Mouse (Mus musculus) heart, postnatal 0 days (tissue): Measurements from ENCODE around the gene Coa6. TPM values are rescaled to one million over a fixed set of nuclear protein-coding genes. Genes with fewer than 3 reads are reported as not detected.

Experiments
- ATAC-seq: fragments of 200-750 bp; cut with Nextera tagmentation; 2 replicates; pipeline ENCODE4 v1.8.0; 2017; ENCODE audit warnings: low read depth, moderate number of reproducible peaks, moderate library complexity; ENCODE audit not compliant: insufficient read depth
- DNase-seq: peaks from one replicate; pipeline ENCODE4 v3.0.0-alpha.2; 2016; ENCODE audit warnings: low spot score
- H3K27ac ChIP-seq: fragments of 300-500 bp; sonication (generic); 2 replicates; pipeline ENCODE4 v1.5.1; 2014; ENCODE audit warnings: low read depth, mild to moderate bottlenecking
- H3K27me3 ChIP-seq: fragments of 300-500 bp; sonication (generic); 2 replicates; pipeline ENCODE4 v1.6.1; 2014; ENCODE audit warnings: low read length, mixed read lengths; ENCODE audit not compliant: control insufficient read depth, insufficient read depth
- H3K36me3 ChIP-seq: fragments of 300-500 bp; sonication (generic); replicated peaks from 2 replicates; pipeline ENCODE4 v1.6.1; 2014; ENCODE audit warnings: low read length, mixed read lengths; ENCODE audit not compliant: control insufficient read depth, insufficient read depth
- H3K4me1 ChIP-seq: fragments of 300-500 bp; sonication (generic); 2 replicates; pipeline ENCODE4 v1.6.1; 2014; ENCODE audit warnings: antibody characterized with exemption; ENCODE audit not compliant: control insufficient read depth, insufficient read depth
- H3K4me2 ChIP-seq: fragments of 300-500 bp; sonication (generic); 2 replicates; pipeline ENCODE4 v1.6.1; 2014; ENCODE audit warnings: low read depth, mild to moderate bottlenecking, low read length, moderate library complexity
- H3K4me3 ChIP-seq: fragments of 300-500 bp; sonication (generic); 2 replicates; pipeline ENCODE4 v1.5.1; 2014; ENCODE audit warnings: low read depth, low read length
- H3K9ac ChIP-seq: fragments of 300-500 bp; sonication (generic); replicated peaks from 2 replicates; pipeline ENCODE4 v1.6.1; 2014; ENCODE audit warnings: low read depth, low read length, mixed read lengths
- H3K9me3 ChIP-seq: fragments of 300-500 bp; sonication (generic); replicated peaks from 2 replicates; pipeline ENCODE4 v1.6.1; 2016; ENCODE audit warnings: low read length; ENCODE audit not compliant: control insufficient read depth
- CTCF ChIP-seq: IDR thresholded peaks from 2 replicates; pipeline ENCODE4 v1.5.1; 2016; ENCODE audit warnings: antibody characterized with exemption, control low read depth, low read depth
- EP300 ChIP-seq: IDR thresholded peaks from 2 replicates; pipeline ENCODE4 v1.6.1; 2016; ENCODE audit warnings: antibody characterized with exemption, low read depth
- WGBS: fragments of 180-500 bp; shearing (Covaris S2); extraction: QIAGEN DNeasy Blood & Tissue Kit; methylation state at CpG from one replicate; pipeline ENCODE4 v1.1.7; 2014; 5-methylcytosine and 5-hydroxymethylcytosine counted together
- polyA plus RNA-seq: library from polyadenylated mRNA; unstranded; fragments of >200 nt; fragmentation: Nextera tagmentation; extraction: Ambion mirVana; gene quantifications from 2 replicates; pipeline ENCODE4 v1.2.1, GENCODE M21; 2015
- total RNA-seq: library from RNA; depleted of rRNA; stranded (reverse); fragments of >200 nt; gene quantifications from 2 replicates; pipeline ENCODE4 v1.2.3, GENCODE M21; 2014; ENCODE audit warnings: low replicate concordance

Coa6 gene
- total and polyA plus RNA-seq, 2 experiments from 2014 or later = 29.8 to 69.8 TPM

DNA sequence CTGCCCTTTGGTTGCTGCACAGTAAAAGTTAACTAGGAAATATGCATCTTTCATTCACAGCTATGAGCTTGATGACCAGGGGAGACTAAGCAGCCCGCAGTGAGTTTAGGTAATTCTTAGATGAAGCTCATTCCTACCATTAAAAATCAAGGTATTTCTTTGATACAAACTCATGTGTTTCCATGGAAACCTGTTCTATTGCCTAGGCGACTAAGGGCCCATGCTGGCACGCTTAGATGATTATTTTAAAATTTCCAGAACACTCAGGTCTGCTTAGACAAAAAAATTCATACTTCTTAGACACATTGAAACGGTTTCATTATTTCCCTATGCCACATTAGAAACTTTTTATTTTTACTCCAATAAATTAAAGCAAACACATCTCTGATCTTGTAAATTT is 17.3 kb upstream of the Coa6 start:
- H3K27ac ChIP-seq = no peak overlapping the region
- WGBS = 67% methylated on average over 4 of the region's 4 CpGs
- H3K9ac ChIP-seq = no peak overlapping the region
- no peaks in the 10 kb centered on the region for H3K36me3 ChIP-seq
- DNase-seq (no peak), ATAC-seq (no peak)
- TF ChIP-seq EP300 (no peak), CTCF (no peak)
- no peaks in the 10 kb centered on the region for H3K4me1 ChIP-seq
- no peaks in the 10 kb centered on the region for H3K9me3 ChIP-seq
- H3K27me3 ChIP-seq = no peaks in the 10 kb centered on the region
- H3K4me3 ChIP-seq = no peak overlapping the region
- H3K4me2 ChIP-seq = no peak overlapping the region

DNA sequence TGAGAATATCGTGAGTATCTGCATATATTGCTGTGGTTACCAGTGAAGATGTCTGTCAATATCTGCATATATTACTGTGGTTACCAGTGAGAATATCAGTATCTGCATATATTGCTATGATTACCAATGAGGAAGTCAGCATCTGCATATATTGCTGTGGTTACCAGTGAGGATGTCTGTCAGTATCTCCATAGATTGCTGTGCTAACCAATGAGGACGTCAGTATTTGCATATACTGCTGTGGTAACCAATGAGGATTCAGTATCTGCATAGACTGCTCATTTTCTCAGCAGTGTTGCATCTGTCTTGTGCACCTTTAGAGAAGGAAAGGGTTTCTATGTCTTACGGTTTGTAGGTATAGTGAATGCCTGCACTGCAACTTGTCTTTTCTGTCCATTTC is 1.5 kb upstream of the Coa6 start:
- no peak for ATAC-seq
- TF ChIP-seq EP300 = no peak

DNA sequence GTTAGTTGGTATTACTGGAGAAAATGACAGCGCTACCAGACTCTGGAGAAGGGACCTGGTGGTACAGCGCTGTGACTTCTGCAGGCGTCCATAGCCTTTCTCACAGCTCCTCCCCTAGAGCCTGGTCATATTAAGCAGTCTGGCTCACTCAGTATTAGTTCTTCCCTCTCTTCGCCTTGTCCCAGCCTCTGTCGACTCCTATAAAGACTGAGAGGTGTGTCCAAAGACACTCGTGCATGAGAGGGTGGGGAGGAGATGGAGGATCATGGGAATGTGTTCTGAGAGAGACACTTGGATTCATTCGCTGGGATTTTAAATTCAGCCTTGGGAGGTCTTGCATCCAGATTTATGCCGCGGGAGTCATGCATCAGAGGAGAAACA is 595 bp downstream of the Coa6 start:
- TF ChIP-seq CTCF (no peak), EP300 (no peak)
- 8% methylated on average over 9 of the region's 9 CpGs for WGBS
- H3K9me3 ChIP-seq = no peaks in the 10 kb centered on the region
- peaks cover 12% of the 10 kb centered on the region; the same call in 1 of the 2 replicates for H3K4me1 ChIP-seq
- ATAC-seq = peak; percentile 43
- peak overlapping the region; percentile 78 for H3K27ac ChIP-seq
- H3K27me3 ChIP-seq = no peaks in the 10 kb centered on the region
- peak overlapping the region; percentile 83 for H3K4me3 ChIP-seq
- peak overlapping the region; percentile 82 for H3K4me2 ChIP-seq
- peaks cover 29% of the 10 kb centered on the region for H3K36me3 ChIP-seq
- peak overlapping the region; percentile 77 for H3K9ac ChIP-seq
- peak; percentile 52 for DNase-seq

More for the DNA sequence above, 1.5 kb upstream of the Coa6 start:
- H3K36me3 ChIP-seq = peaks cover 9% of the 10 kb centered on the region
- H3K27me3 ChIP-seq = no peaks in the 10 kb centered on the region
- no peak overlapping the region for H3K9ac ChIP-seq
- H3K4me2 ChIP-seq = no peak overlapping the region
- H3K4me3 ChIP-seq = no peak overlapping the region
- no peak overlapping the region for H3K27ac ChIP-seq
- H3K4me1 ChIP-seq = peaks cover 12% of the 10 kb centered on the region; the same call in 1 of the 2 replicates
- DNase-seq = no peak
- 79% methylated on average over 3 of the region's 3 CpGs for WGBS
- H3K9me3 ChIP-seq = no peaks in the 10 kb centered on the region

DNA sequence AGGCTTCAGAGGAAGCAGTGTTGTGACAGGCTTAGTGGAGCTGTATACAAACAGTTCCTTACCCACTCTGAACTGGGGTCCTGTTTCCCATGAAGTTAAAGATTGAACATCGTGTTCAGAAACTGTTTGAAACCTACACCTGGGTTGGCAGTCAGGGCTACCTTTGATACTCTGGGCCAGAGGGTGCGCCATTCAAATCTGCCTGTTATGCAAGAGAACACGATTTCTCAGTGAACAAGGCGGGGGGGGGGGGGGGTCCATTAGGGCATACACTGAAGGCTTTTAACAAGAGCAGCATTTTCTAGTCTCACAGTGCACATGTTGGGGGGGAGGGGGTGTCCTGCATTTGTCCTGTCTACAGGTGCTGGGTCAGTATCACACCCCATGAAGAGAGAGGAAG is 1.8 kb downstream of the Coa6 start:
- WGBS = 79% methylated on average over 4 of the region's 4 CpGs
- peaks cover 42% of the 10 kb centered on the region for H3K36me3 ChIP-seq
- H3K4me3 ChIP-seq = no peak overlapping the region
- no peak overlapping the region for H3K9ac ChIP-seq
- H3K9me3 ChIP-seq = no peaks in the 10 kb centered on the region
- DNase-seq (no peak), ATAC-seq (no peak)
- H3K4me1 ChIP-seq = peaks cover 12% of the 10 kb centered on the region; the same call in 1 of the 2 replicates
- no peak overlapping the region for H3K4me2 ChIP-seq
- TF ChIP-seq EP300 (no peak), CTCF (no peak)
- H3K27ac ChIP-seq = no peak overlapping the region
- no peaks in the 10 kb centered on the region for H3K27me3 ChIP-seq

DNA sequence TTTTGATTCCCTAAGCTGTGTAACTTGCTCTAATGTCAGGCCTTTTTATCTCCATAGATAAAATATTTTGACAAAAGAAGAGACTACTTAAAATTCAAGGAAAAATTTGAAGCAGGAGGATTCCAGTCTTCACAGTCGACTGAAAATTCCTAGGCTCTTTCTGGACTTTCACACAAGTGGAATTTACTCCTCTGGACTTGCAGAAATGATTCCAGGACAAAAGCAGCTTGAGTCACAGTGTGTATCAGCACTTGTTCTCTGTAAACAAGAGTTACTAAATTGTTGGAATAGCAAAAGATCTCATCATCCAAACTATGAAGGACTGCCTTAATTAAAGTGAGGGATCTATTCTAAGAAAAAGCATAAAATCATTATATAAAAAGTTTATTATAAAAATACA is 2.6 kb downstream of the Coa6 start:
- no peaks in the 10 kb centered on the region for H3K9me3 ChIP-seq
- no peak overlapping the region for H3K4me2 ChIP-seq
- H3K4me3 ChIP-seq = no peak overlapping the region
- H3K36me3 ChIP-seq = peaks cover 47% of the 10 kb centered on the region
- no peaks in the 10 kb centered on the region for H3K27me3 ChIP-seq
- peaks cover 12% of the 10 kb centered on the region; the same call in 1 of the 2 replicates for H3K4me1 ChIP-seq
- no peak for TF ChIP-seq EP300
- no peak for TF ChIP-seq CTCF
- WGBS = 63% methylated on average over 1 of the region's 1 CpGs
- H3K9ac ChIP-seq = no peak overlapping the region
- no peak overlapping the region for H3K27ac ChIP-seq
- ATAC-seq (no peak), DNase-seq (no peak)

DNA sequence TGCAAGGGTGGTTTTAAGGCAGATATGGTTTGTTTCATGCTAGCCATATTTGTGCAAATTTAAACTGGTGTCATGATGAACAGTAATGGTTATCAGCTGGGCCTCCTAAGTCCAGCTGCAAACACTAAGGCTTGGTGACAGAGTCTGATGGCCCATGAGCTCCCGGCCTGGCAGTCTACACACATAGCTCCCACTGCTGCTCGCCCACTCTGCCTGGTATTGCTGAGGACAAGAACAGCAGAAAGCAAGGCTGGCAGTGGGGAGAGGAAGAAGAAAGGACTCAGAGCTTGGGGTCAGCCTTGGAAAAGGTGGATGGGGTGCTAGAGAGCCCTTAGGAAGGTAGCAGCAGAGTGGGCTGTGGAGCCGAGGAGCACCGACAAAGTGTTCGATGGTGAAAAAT is 7.3 kb downstream of the Coa6 start:
- H3K9ac ChIP-seq = no peak overlapping the region
- DNase-seq (no peak), ATAC-seq (no peak)
- no peak overlapping the region for H3K4me2 ChIP-seq
- H3K9me3 ChIP-seq = no peaks in the 10 kb centered on the region
- H3K27ac ChIP-seq = no peak overlapping the region
- no peaks in the 10 kb centered on the region for H3K4me1 ChIP-seq
- no peaks in the 10 kb centered on the region for H3K27me3 ChIP-seq
- 83% methylated on average over 5 of the region's 5 CpGs for WGBS
- H3K36me3 ChIP-seq = peaks cover 79% of the 10 kb centered on the region
- TF ChIP-seq CTCF = no peak
- TF ChIP-seq EP300 = no peak
- no peak overlapping the region for H3K4me3 ChIP-seq
